Mouse (Mus musculus) limb, embryonic 10.5 days (tissue): ENCODE data around the gene Nr2f6. TPM values are rescaled to one million over a fixed set of nuclear protein-coding genes. Genes with fewer than 3 reads are reported as not detected.
A peak's percentile ranks its signal among the peaks of the same experiment; 100 is the strongest.

Source experiments
- DNase-seq: peaks from one replicate; pipeline ENCODE4 v3.0.0-alpha.2; 2017; ENCODE audit warnings: low spot score
- H3K27ac ChIP-seq: fragments of 300-500 bp; sonication (generic); 2 replicates; pipeline ENCODE4 v1.5.1; 2016; ENCODE audit warnings: mild to moderate bottlenecking
- H3K27me3 ChIP-seq: fragments of 300-500 bp; sonication (generic); 2 replicates; pipeline ENCODE4 v1.6.1; 2016; ENCODE audit warnings: low read depth, mild to moderate bottlenecking; ENCODE audit not compliant: poor library complexity, severe bottlenecking
- H3K36me3 ChIP-seq: fragments of 300-500 bp; sonication (generic); 2 replicates; pipeline ENCODE4 v1.6.1; 2016; ENCODE audit warnings: mild to moderate bottlenecking, moderate library complexity
- H3K4me1 ChIP-seq: fragments of 300-500 bp; sonication (generic); 2 replicates; pipeline ENCODE4 v1.6.1; 2016
- H3K4me3 ChIP-seq: fragments of 300-500 bp; sonication (generic); 2 replicates; pipeline ENCODE4 v1.5.1; 2016; ENCODE audit warnings: mild to moderate bottlenecking, moderate library complexity
- H3K9me3 ChIP-seq: fragments of 300-500 bp; sonication (generic); replicated peaks from 2 replicates; pipeline ENCODE4 v1.6.1; 2016; ENCODE audit warnings: mild to moderate bottlenecking
- whole genome bisulfite sequencing: fragments of 180-500 bp; shearing (Covaris S2); methylation state at CpG from one replicate; pipeline ENCODE4 v1.1.7; 2016; 5-methylcytosine and 5-hydroxymethylcytosine counted together
- polyA plus RNA-seq: library from polyadenylated mRNA; unstranded; fragments of >200 nt; fragmentation: Nextera tagmentation; extraction: Ambion mirVana; gene quantifications from 2 replicates; pipeline ENCODE4 v1.2.1, GENCODE M21; 2016

The Nr2f6 gene
- polyA plus RNA-seq = 77.4 and 87.2 TPM in 2 replicates

GRCm38 (mm10) chr8:71381421-71381970, at the start of gene Nr2f6:
Gene Nr2f6 (minus strand): TSS chr8:71381960.
- Histone ChIP-seq H3K27ac (peak within 1 kb of the TSS; percentile 98), H3K9me3 (no peaks in the 10 kb centered on the region), H3K27me3 (0 out of 2 replicates have a peak, but pooled peaks cover 15% of the 10 kb centered on the region), H3K4me3 (peak within 1 kb of the TSS; percentile 95), H3K4me1 (peaks cover 59% of the 10 kb centered on the region), H3K36me3 (peaks cover 25% of the 10 kb centered on the region)
- DNase-seq = peak; percentile 88
- WGBS = 1% methylated on average over 89 of the region's 89 CpGs

GRCm38 (mm10) chr8:71422121-71422520, 40.4 kb upstream of the Nr2f6 start:
- Histone ChIP-seq H3K4me1 (no peaks in the 10 kb centered on the region), H3K9me3 (no peaks in the 10 kb centered on the region), H3K27me3 (no peaks in the 10 kb centered on the region), H3K36me3 (no peaks in the 10 kb centered on the region), H3K27ac (no peak overlapping the region), H3K4me3 (no peak overlapping the region)
- DNase-seq = no peak

GRCm38 (mm10) chr8:71411535-71412273, 29.9 kb upstream of the Nr2f6 start:
- no peaks in the 10 kb centered on the region for H3K9me3 ChIP-seq
- no peak overlapping the region for H3K4me3 ChIP-seq
- H3K27ac ChIP-seq = no peak overlapping the region
- whole genome bisulfite sequencing = 57% methylated on average over 11 of the region's 11 CpGs
- peaks cover 31% of the 10 kb centered on the region for H3K36me3 ChIP-seq
- no peaks in the 10 kb centered on the region for H3K27me3 ChIP-seq
- H3K4me1 ChIP-seq = peaks cover 20% of the 10 kb centered on the region
- no peak for DNase-seq

- Histone ChIP-seq H3K36me3 (peaks cover 43% of the 10 kb centered on the region), H3K27ac (no peak overlapping the region), H3K4me1 (peaks cover 34% of the 10 kb centered on the region), H3K4me3 (no peak overlapping the region), H3K9me3 (no peaks in the 10 kb centered on the region), H3K27me3 (no peaks in the 10 kb centered on the region)
- WGBS = 92% methylated on average over 4 of the region's 4 CpGs
- DNase-seq = no peak
Observed at GRCm38 (mm10) chr8:71408231-71408630, 26.5 kb upstream of the Nr2f6 start.

- 92% methylated on average over 14 of the region's 14 CpGs for WGBS
- Histone ChIP-seq H3K36me3 (peaks cover 50% of the 10 kb centered on the region), H3K4me1 (peaks cover 34% of the 10 kb centered on the region), H3K9me3 (no peaks in the 10 kb centered on the region), H3K27ac (no peak overlapping the region), H3K4me3 (peak overlapping the region; percentile 80; the same call in 1 of the 2 replicates), H3K27me3 (no peaks in the 10 kb centered on the region)
- peak; percentile 29 for DNase-seq
Observed at GRCm38 (mm10) chr8:71407441-71407840, 25.7 kb upstream of the Nr2f6 start.

GRCm38 (mm10) chr8:71406099-71407015, 24.6 kb upstream of the Nr2f6 start:
- Histone ChIP-seq H3K27me3 (no peaks in the 10 kb centered on the region), H3K4me1 (peaks cover 27% of the 10 kb centered on the region), H3K27ac (peak overlapping the region; percentile 89), H3K4me3 (peak overlapping the region; percentile 80), H3K9me3 (no peaks in the 10 kb centered on the region), H3K36me3 (peaks cover 53% of the 10 kb centered on the region)
- DNase-seq = peak; percentile 87
- under 1% methylated on average over 55 of the region's 55 CpGs for WGBS

GRCm38 (mm10) chr8:71405401-71406098, 23.8 kb upstream of the Nr2f6 start, which contains the start of gene Ankle1:
Gene Ankle1 (plus strand): TSS chr8:71406010.
- Histone ChIP-seq H3K27me3 (no peaks in the 10 kb centered on the region), H3K9me3 (no peaks in the 10 kb centered on the region), H3K4me3 (peak within 1 kb of the TSS; percentile 80), H3K27ac (peak within 1 kb of the TSS; percentile 89), H3K4me1 (peaks cover 27% of the 10 kb centered on the region), H3K36me3 (peaks cover 59% of the 10 kb centered on the region)
- 17% methylated on average over 33 of the region's 33 CpGs for WGBS
- DNase-seq = peak; percentile 99

GRCm38 (mm10) chr8:71404951-71405351, 23.2 kb upstream of the Nr2f6 start:
- peak; percentile 31 for DNase-seq
- Histone ChIP-seq H3K27ac (0 out of 2 replicates have a peak overlapping the region, but pooled peaks have one; percentile 89), H3K9me3 (no peaks in the 10 kb centered on the region), H3K36me3 (peaks cover 60% of the 10 kb centered on the region), H3K4me1 (peaks cover 27% of the 10 kb centered on the region), H3K4me3 (peak overlapping the region; percentile 80; the same call in 1 of the 2 replicates), H3K27me3 (no peaks in the 10 kb centered on the region)
- 89% methylated on average over 9 of the region's 9 CpGs for WGBS

GRCm38 (mm10) chr8:71404011-71404410, 22.3 kb upstream of the Nr2f6 start:
- H3K36me3 ChIP-seq = peaks cover 60% of the 10 kb centered on the region
- H3K4me1 ChIP-seq = peaks cover 27% of the 10 kb centered on the region
- H3K9me3 ChIP-seq = no peaks in the 10 kb centered on the region
- peak; percentile 24 for DNase-seq
- no peaks in the 10 kb centered on the region for H3K27me3 ChIP-seq
- H3K4me3 ChIP-seq = no peak overlapping the region
- no peak overlapping the region for H3K27ac ChIP-seq
- 90% methylated on average over 8 of the region's 8 CpGs for WGBS

- no peak overlapping the region for H3K4me3 ChIP-seq
- peaks cover 27% of the 10 kb centered on the region for H3K4me1 ChIP-seq
- peak; percentile 27 for DNase-seq
- no peaks in the 10 kb centered on the region for H3K27me3 ChIP-seq
- H3K9me3 ChIP-seq = no peaks in the 10 kb centered on the region
- H3K36me3 ChIP-seq = peaks cover 60% of the 10 kb centered on the region
- H3K27ac ChIP-seq = no peak overlapping the region
- 81% methylated on average over 6 of the region's 6 CpGs for WGBS
Observed at GRCm38 (mm10) chr8:71403107-71403885, 21.5 kb upstream of the Nr2f6 start.

GRCm38 (mm10) chr8:71402446-71402964, 20.7 kb upstream of the Nr2f6 start:
- H3K36me3 ChIP-seq = peaks cover 54% of the 10 kb centered on the region
- no peak overlapping the region for H3K27ac ChIP-seq
- DNase-seq = peak; percentile 29
- 90% methylated on average over 9 of the region's 9 CpGs for WGBS
- peaks cover 26% of the 10 kb centered on the region for H3K4me1 ChIP-seq
- no peaks in the 10 kb centered on the region for H3K9me3 ChIP-seq
- H3K4me3 ChIP-seq = no peak overlapping the region
- H3K27me3 ChIP-seq = no peaks in the 10 kb centered on the region
